Mouse (Mus musculus) MEL (cell line): Measurements from ENCODE around the gene Nr5a2. TPM values are rescaled to one million over a fixed set of nuclear protein-coding genes. Genes with fewer than 3 reads are reported as not detected.
"Not testable (repeated sequence)": the region's sequence is repeated elsewhere in the genome, so short reads cannot be mapped to it uniquely, and the experiment has no call there.

Experiments
- DNase-seq: peaks from one replicate; pipeline ENCODE4 v3.0.0; 2011; ENCODE audit warnings: low read depth, low spot score
- H3K27ac ChIP-seq: 2 replicates; pipeline ENCODE4 v1.5.1; 2012; ENCODE audit warnings: low read depth, mild to moderate bottlenecking, control low read depth, low read length, moderate library complexity; ENCODE audit not compliant: control insufficient read depth
- H3K27me3 ChIP-seq, 2 experiments: fragments of 150-350 bp in 1 of 2; sonication (generic) in 1 of 2; 2 replicates each; pipeline ENCODE4 v1.6.1; 2012; ENCODE audit warnings: low read length in 2 of 2, mild to moderate bottlenecking in 2 of 2, improper control_type of control experiment in 1 of 2, moderate library complexity in 1 of 2; ENCODE audit not compliant: insufficient read depth in 2 of 2, control insufficient read depth in 1 of 2
- H3K36me3 ChIP-seq, 2 experiments: 2 replicates each; pipeline ENCODE4 v1.6.1; 2012 to 2014; ENCODE audit warnings: low read length in 2 of 2, improper control_type of control experiment in 1 of 2, inconsistent platforms in 1 of 2, mild to moderate bottlenecking in 1 of 2; ENCODE audit not compliant: insufficient read depth in 2 of 2, control insufficient read depth in 1 of 2
- H3K4me1 ChIP-seq, 2 experiments: fragments of 150-350 bp in 1 of 2; sonication (generic) in 1 of 2; 2 replicates each; pipeline ENCODE4 v1.6.1; 2012; ENCODE audit warnings: low read length in 2 of 2, improper control_type of control experiment in 1 of 2, mild to moderate bottlenecking in 1 of 2; ENCODE audit not compliant: insufficient read depth in 2 of 2, control insufficient read depth in 1 of 2
- H3K4me3 ChIP-seq, 2 experiments: fragments of 150-350 bp in 1 of 2; sonication (generic) in 1 of 2; 2 replicates each; pipeline ENCODE4 v1.5.1; 2012; ENCODE audit warnings: low read depth in 2 of 2, low read length in 2 of 2, mild to moderate bottlenecking in 2 of 2, moderate library complexity in 2 of 2, control low read depth in 1 of 2, improper control_type of control experiment in 1 of 2; ENCODE audit not compliant: control insufficient read depth in 1 of 2, insufficient read depth in 1 of 2
- H3K79me2 ChIP-seq: 2 replicates; pipeline ENCODE4 v1.6.1; 2012; ENCODE audit warnings: mild to moderate bottlenecking, low read length, moderate library complexity; ENCODE audit not compliant: control insufficient read depth, poor library complexity, insufficient read depth
- H3K9ac ChIP-seq: 2 replicates; pipeline ENCODE4 v1.6.1; 2012; ENCODE audit warnings: low read depth, mild to moderate bottlenecking, control low read depth, low read length, moderate library complexity; ENCODE audit not compliant: control insufficient read depth, poor library complexity, severe bottlenecking
- H3K9me3 ChIP-seq: fragments of 150-350 bp; sonication (generic); replicated peaks from 2 replicates; pipeline ENCODE4 v1.6.1; 2012; ENCODE audit warnings: mild to moderate bottlenecking, low read length, improper control_type of control experiment, moderate library complexity; ENCODE audit not compliant: insufficient read depth
- CHD1 ChIP-seq: IDR thresholded peaks from 2 replicates; pipeline ENCODE4 v1.6.1; 2012; ENCODE audit warnings: low read depth, mild to moderate bottlenecking, inconsistent platforms, low read length, improper control_type of control experiment
- CHD2 ChIP-seq: IDR thresholded peaks from 2 replicates; pipeline ENCODE4 v1.6.1; 2011; ENCODE audit warnings: low read length, improper control_type of control experiment
- ETS1 ChIP-seq: IDR thresholded peaks from 2 replicates; pipeline ENCODE4 v1.6.1; 2012; ENCODE audit warnings: low read depth, mild to moderate bottlenecking, inconsistent platforms, low read length, improper control_type of control experiment, moderate library complexity
- GABPA ChIP-seq: IDR thresholded peaks from 2 replicates; pipeline ENCODE4 v1.6.1; 2012; ENCODE audit warnings: low read depth, mild to moderate bottlenecking, inconsistent platforms, low read length, improper control_type of control experiment, moderate library complexity
- MAX ChIP-seq: IDR thresholded peaks from 2 replicates; pipeline ENCODE4 v1.6.1; 2011; ENCODE audit warnings: low read length, improper control_type of control experiment
- MYB ChIP-seq: IDR thresholded peaks from 2 replicates; pipeline ENCODE4 v1.6.1; 2011; ENCODE audit warnings: mild to moderate bottlenecking, low read depth, low read length, improper control_type of control experiment
- MYC ChIP-seq: IDR thresholded peaks from 2 replicates; pipeline ENCODE4 v1.6.1; 2011; ENCODE audit warnings: low read depth, mild to moderate bottlenecking, low read length, improper control_type of control experiment, moderate library complexity
- TBP ChIP-seq: IDR thresholded peaks from 2 replicates; pipeline ENCODE4 v1.8.0; 2011; ENCODE audit warnings: low read depth, low read length, improper control_type of control experiment
- TCF12 ChIP-seq: IDR thresholded peaks from 2 replicates; pipeline ENCODE4 v1.6.1; 2014; ENCODE audit warnings: low read depth, mild to moderate bottlenecking, inconsistent platforms, low read length, improper control_type of control experiment, moderate library complexity
- UBTF ChIP-seq: IDR thresholded peaks from 2 replicates; pipeline ENCODE4 v1.6.1; 2012; ENCODE audit warnings: low read depth, mild to moderate bottlenecking, inconsistent platforms, low read length, improper control_type of control experiment, moderate library complexity, borderline replicate concordance; ENCODE audit not compliant: insufficient read depth
- USF1 ChIP-seq: IDR thresholded peaks from 2 replicates; pipeline ENCODE4 v1.6.1; 2014; ENCODE audit warnings: low read depth, mild to moderate bottlenecking, inconsistent platforms, low read length, improper control_type of control experiment, moderate library complexity
- ZC3H11A ChIP-seq: IDR thresholded peaks from 2 replicates; pipeline ENCODE4 v1.6.1; 2012; ENCODE audit warnings: low read depth, mild to moderate bottlenecking, inconsistent platforms, low read length, improper control_type of control experiment
- ZKSCAN1 ChIP-seq: IDR thresholded peaks from 2 replicates; pipeline ENCODE4 v1.6.1; 2012; ENCODE audit warnings: low read depth, mild to moderate bottlenecking, inconsistent platforms, low read length, improper control_type of control experiment, moderate library complexity
- ZMIZ1 ChIP-seq: IDR thresholded peaks from 2 replicates; pipeline ENCODE4 v1.6.1; 2012; ENCODE audit warnings: low read depth, mild to moderate bottlenecking, inconsistent platforms, low read length, improper control_type of control experiment, moderate library complexity
- polyA plus RNA-seq, 2 experiments: library from polyadenylated mRNA; stranded (reverse) in 1 of 2; unstranded in 1 of 2; fragments of >175 nt in 1 of 2; fragments of >200 nt in 1 of 2; gene quantifications; 2 replicates each; pipeline versions ENCODE4 v1.2.1 to v1.2.4; 2012; ENCODE audit warnings: low replicate concordance in 2 of 2, low read depth in 1 of 2; ENCODE audit not compliant: insufficient read length in 2 of 2, insufficient read depth in 1 of 2, missing spikeins in 1 of 2
- total RNA-seq: library from RNA; depleted of rRNA; stranded (reverse); fragments of 300-350 nt; gene quantifications from 2 replicates; pipeline ENCODE4 v1.2.3, GENCODE M21; 2012

Gene Nr5a2
- total and polyA plus RNA-seq, 3 experiments: 0.03 to 0.39 TPM; not detected in 1

GRCm38 (mm10) chr1:136800625-136801024 lies 159.6 kb downstream of the Nr5a2 start:
- H3K79me2 ChIP-seq: no peaks in the 10 kb centered on the region
- no peak overlapping the region for H3K9ac ChIP-seq
- no peaks in the 10 kb centered on the region for H3K9me3 ChIP-seq
- H3K4me3 ChIP-seq: no peak overlapping the region
- no peaks in the 10 kb centered on the region for H3K36me3 ChIP-seq
- H3K27me3 ChIP-seq: no peaks in the 10 kb centered on the region
- no peak overlapping the region for H3K27ac ChIP-seq
- DNase-seq: no peak
- no peaks in the 10 kb centered on the region for H3K4me1 ChIP-seq
- TF ChIP-seq ETS1 (no peak), MYC (no peak)

GRCm38 (mm10) chr1:136796361-136797090 lies 163.7 kb downstream of the Nr5a2 start:
- no peak for TF ChIP-seq USF1
- TF ChIP-seq UBTF: no peak
- TF ChIP-seq ZKSCAN1: no peak
- no peak for TF ChIP-seq CHD2
- TF ChIP-seq TBP: no peak
- no peak for TF ChIP-seq GABPA
- TF ChIP-seq ZC3H11A: no peak
- no peak for TF ChIP-seq CHD1
- no peak for TF ChIP-seq MAX
- no peak for TF ChIP-seq ZMIZ1
- no peak for TF ChIP-seq TCF12
- no peak for TF ChIP-seq MYB
- no peak for DNase-seq
- no peak overlapping the region for H3K4me3 ChIP-seq
- no peaks in the 10 kb centered on the region for H3K27me3 ChIP-seq
- no peak overlapping the region for H3K27ac ChIP-seq
- no peak overlapping the region for H3K9ac ChIP-seq
- no peaks in the 10 kb centered on the region for H3K36me3 ChIP-seq
- H3K4me1 ChIP-seq: no peaks in the 10 kb centered on the region
- H3K79me2 ChIP-seq: no peaks in the 10 kb centered on the region
- H3K9me3 ChIP-seq: no peaks in the 10 kb centered on the region

GRCm38 (mm10) chr1:136792957-136793883 lies 167.0 kb downstream of the Nr5a2 start:
- H3K4me1 ChIP-seq, H3K9me3 ChIP-seq, H3K27ac ChIP-seq, H3K79me2 ChIP-seq, H3K36me3 ChIP-seq, H3K27me3 ChIP-seq, H3K9ac ChIP-seq, DNase-seq, H3K4me3 ChIP-seq: not testable (repeated sequence)
